Mouse (Mus musculus) heart, embryonic 12.5 days (tissue): ENCODE data around the gene Itgb2. TPM values are rescaled to one million over a fixed set of nuclear protein-coding genes. Genes with fewer than 3 reads are reported as not detected.
A peak's percentile ranks its signal among the peaks of the same experiment; 100 is the strongest.

Source experiments
- ATAC-seq: fragments of 200-750 bp; cut with Nextera tagmentation; 2 replicates; pipeline ENCODE4 v1.8.0; 2017; ENCODE audit warnings: moderate TSS enrichment, moderate library complexity; ENCODE audit not compliant: insufficient number of reproducible peaks, low FRiP score
- H3K27ac ChIP-seq: fragments of 300-500 bp; sonication (generic); 2 replicates; pipeline ENCODE4 v1.5.1; 2016; ENCODE audit warnings: mild to moderate bottlenecking, moderate library complexity; ENCODE audit not compliant: poor library complexity, severe bottlenecking
- H3K27me3 ChIP-seq: fragments of 300-500 bp; sonication (generic); replicated peaks from 2 replicates; pipeline ENCODE4 v1.6.1; 2016; ENCODE audit warnings: mild to moderate bottlenecking, moderate library complexity
- H3K36me3 ChIP-seq: fragments of 300-500 bp; sonication (generic); 2 replicates; pipeline ENCODE4 v1.6.1; 2016; ENCODE audit warnings: mild to moderate bottlenecking, moderate library complexity
- H3K4me1 ChIP-seq: fragments of 300-500 bp; sonication (generic); replicated peaks from 2 replicates; pipeline ENCODE4 v1.6.1; 2016; ENCODE audit warnings: mild to moderate bottlenecking
- H3K4me2 ChIP-seq: fragments of 300-500 bp; sonication (generic); 2 replicates; pipeline ENCODE4 v1.6.1; 2016; ENCODE audit warnings: mild to moderate bottlenecking, moderate library complexity
- H3K4me3 ChIP-seq: fragments of 300-500 bp; sonication (generic); 2 replicates; pipeline ENCODE4 v1.5.1; 2016; ENCODE audit warnings: mild to moderate bottlenecking
- H3K9ac ChIP-seq: fragments of 300-500 bp; sonication (generic); 2 replicates; pipeline ENCODE4 v1.6.1; 2016; ENCODE audit warnings: mild to moderate bottlenecking, moderate library complexity
- H3K9me3 ChIP-seq: fragments of 300-500 bp; sonication (generic); replicated peaks from 2 replicates; pipeline ENCODE4 v1.6.1; 2016; ENCODE audit warnings: mild to moderate bottlenecking, moderate library complexity
- WGBS: fragments of 180-500 bp; shearing (Covaris S2); methylation state at CpG from one replicate; pipeline ENCODE4 v1.1.7; 2016; 5-methylcytosine and 5-hydroxymethylcytosine counted together
- polyA plus RNA-seq: library from polyadenylated mRNA; unstranded; fragments of >200 nt; fragmentation: Nextera tagmentation; extraction: Ambion mirVana; gene quantifications from 2 replicates; pipeline ENCODE4 v1.2.1, GENCODE M21; 2016

The Itgb2 gene
- polyA plus RNA-seq, 1 experiment from 2014 or later = 2.5 TPM

DNA sequence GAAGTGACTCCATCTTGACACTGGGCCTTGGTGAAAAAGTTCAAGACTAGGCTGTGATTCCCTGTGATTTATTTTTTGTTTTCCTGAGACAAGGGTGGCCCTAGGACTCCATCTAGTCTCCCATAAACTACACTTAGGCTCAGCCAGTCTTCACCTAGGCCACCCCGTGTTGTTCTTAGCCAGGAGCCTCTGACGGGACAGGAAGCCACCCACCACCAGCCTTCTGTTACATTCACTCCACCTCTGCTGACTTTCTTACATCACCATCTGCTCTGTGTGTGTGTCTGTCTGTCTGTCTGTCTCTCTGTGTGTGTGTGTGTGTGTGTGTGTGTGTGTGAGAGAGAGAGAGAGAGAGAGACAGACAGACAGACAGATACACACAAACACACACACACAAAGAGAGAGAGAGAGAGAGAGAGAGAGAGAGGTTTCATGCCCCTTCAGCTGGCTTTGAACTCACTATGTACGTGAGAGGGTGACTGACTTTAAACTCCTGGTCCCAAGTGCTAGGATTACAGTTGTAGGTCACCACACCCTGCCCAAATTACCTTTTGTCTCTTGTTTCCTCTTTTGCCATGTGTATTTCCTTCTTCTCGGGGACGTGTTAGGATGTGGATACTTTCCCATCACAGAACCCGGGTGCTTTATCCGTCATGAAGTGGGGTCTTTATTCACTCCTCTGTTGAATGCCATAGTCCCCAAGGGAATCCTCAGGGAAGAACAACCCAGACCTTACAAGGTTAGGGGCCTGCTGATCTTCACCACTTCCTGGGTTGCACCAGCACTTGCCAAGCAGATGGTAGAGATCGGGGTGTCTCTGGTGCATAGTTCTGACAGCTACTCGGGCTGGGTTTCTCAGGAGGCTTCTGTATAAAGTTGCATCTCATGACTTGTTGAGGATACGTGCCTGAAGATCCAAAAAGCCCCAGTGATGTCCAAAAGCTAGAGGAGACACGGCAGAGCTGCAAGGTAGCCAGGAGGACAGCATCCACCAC, 7.5 kb downstream of the Itgb2 start:
- WGBS = 79% methylated on average over 11 of the region's 11 CpGs
- no peak overlapping the region for H3K9ac ChIP-seq

DNA sequence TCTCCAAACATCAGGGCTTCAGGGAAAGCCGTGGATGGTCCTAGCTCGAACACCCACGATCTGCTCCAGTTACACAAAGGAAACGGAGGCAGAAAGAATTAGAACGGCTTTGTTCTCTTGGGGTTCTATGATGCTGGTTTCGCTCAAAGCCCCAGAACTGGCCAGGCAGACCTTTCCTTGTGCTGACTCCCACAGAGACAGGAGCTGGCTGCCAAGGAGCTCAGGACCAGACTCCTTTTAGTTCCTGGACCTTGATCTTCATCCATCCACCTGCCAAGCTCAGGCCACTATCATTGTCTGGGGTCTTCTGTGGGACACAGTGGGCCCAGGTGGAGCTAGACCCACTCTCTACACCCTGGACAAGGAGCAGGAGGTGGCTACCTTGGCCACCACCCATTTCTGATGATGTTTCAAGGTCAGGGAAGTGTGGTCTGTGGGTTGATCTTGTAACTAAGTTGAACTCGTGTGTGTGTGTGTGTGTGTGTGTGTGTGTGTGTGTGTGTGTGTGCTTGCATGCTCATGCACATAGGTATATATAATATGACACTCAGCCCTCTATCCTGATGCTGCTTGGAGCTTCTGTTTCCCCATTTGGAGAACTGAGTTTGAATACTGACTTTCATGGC, 9.4 kb downstream of the Itgb2 start:
- Histone ChIP-seq H3K36me3 (no peaks in the 10 kb centered on the region), H3K27me3 (no peaks in the 10 kb centered on the region), H3K9me3 (no peaks in the 10 kb centered on the region), H3K4me2 (no peak overlapping the region), H3K27ac (no peak overlapping the region), H3K4me1 (peaks cover 13% of the 10 kb centered on the region), H3K9ac (no peak overlapping the region), H3K4me3 (no peak overlapping the region)
- no peak for ATAC-seq
- WGBS = 53% methylated on average over 7 of the region's 7 CpGs

More for the DNA sequence above, 7.5 kb downstream of the Itgb2 start:
- no peaks in the 10 kb centered on the region for H3K9me3 ChIP-seq
- no peaks in the 10 kb centered on the region for H3K36me3 ChIP-seq
- no peak overlapping the region for H3K27ac ChIP-seq
- H3K4me3 ChIP-seq = no peak overlapping the region
- H3K4me1 ChIP-seq = peaks cover 13% of the 10 kb centered on the region
- H3K27me3 ChIP-seq = no peaks in the 10 kb centered on the region
- ATAC-seq = no peak
- no peak overlapping the region for H3K4me2 ChIP-seq

DNA sequence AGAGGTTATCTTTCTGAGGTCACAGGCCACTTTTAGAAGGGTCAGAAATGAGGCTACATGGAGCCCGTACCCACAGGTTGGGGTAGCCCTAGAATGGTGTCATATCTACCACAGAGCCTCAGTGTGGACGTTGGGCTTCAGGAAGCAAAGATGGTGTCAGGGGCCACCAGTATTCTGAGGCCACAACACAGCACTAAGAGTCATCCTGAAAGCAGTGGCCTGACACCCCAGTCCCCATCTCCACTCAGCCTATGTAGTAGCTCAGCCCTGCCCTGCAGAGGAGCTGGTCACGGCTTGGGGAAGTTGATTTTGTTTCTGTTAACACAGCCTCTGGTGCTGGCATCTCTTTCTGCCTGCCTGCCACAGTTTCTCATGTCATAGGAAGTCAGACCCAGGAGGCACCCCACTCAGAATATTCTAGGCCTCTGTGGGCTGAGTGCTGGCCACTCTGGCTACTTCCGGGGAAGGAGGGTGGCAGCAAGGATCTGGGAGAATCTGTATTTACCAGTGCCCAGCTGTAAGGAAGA, 10.6 kb downstream of the Itgb2 start:
- no peaks in the 10 kb centered on the region for H3K9me3 ChIP-seq
- H3K9ac ChIP-seq = no peak overlapping the region
- no peak for ATAC-seq
- no peaks in the 10 kb centered on the region for H3K27me3 ChIP-seq
- 82% methylated on average over 4 of the region's 4 CpGs for WGBS
- no peak overlapping the region for H3K4me2 ChIP-seq
- no peak overlapping the region for H3K27ac ChIP-seq
- H3K36me3 ChIP-seq = no peaks in the 10 kb centered on the region
- peaks cover 13% of the 10 kb centered on the region for H3K4me1 ChIP-seq
- no peak overlapping the region for H3K4me3 ChIP-seq

DNA sequence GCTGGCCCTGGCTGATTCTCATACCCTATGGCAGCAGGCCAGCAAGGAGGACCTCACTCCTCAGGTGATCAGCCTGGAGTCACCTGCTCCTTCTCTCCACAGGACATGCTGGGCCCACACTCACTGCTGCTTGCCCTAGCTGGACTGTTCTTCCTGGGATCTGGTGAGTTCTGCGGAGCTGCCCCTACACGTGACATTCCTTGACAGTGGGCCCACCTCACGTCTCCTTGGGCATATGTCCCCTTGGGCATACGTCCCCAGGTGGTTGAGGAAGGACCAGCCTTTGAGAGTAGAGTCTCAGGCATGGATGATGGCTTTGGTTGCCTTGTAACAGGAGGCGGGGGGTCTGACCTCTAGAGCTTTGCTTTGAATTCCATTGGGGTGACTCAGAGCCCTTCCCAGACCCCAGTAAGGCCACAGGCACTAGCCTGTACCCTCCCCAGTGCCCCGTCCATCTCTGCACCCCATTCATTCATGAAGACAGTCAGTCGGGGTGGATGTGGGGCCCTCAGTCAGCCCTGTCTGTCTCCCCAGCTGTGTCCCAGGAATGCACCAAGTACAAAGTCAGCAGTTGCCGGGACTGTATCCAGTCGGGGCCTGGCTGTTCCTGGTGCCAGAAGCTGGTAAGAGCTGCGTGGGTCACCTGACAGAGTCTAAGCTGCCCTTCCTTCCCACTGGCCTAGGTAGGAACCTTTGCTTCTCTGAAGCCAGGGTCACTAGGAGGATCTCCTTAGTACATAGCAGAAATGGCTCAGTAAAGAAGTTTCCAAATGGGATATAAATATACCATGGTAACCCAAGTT, 12.0 kb downstream of the Itgb2 start:
- no peaks in the 10 kb centered on the region for H3K27me3 ChIP-seq
- H3K27ac ChIP-seq = no peak overlapping the region
- no peaks in the 10 kb centered on the region for H3K9me3 ChIP-seq
- H3K4me3 ChIP-seq = no peak overlapping the region
- WGBS = 69% methylated on average over 10 of the region's 10 CpGs
- ATAC-seq = no peak
- no peak overlapping the region for H3K4me2 ChIP-seq
- H3K4me1 ChIP-seq = peaks cover 13% of the 10 kb centered on the region
- no peak overlapping the region for H3K9ac ChIP-seq
- H3K36me3 ChIP-seq = no peaks in the 10 kb centered on the region

DNA sequence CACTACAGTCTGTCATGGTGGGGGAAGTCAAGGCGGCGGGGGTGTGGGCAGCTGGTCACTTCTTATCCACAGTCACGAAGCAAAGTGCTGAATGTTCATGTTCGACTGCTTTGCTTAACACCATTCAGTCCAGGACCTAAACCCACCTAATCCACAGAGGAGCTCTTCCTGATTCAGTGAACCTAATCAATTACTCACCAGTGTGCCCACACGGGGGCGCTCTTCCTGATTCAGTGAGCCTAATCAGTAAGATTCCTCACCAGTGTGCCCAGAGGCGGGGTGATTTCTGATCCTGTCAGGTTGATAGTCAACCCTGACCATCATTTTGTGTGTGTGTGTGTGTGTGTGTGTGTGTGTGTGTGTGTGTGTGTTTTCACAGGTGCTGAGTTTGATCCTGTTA, 13.2 kb downstream of the Itgb2 start:
- no peaks in the 10 kb centered on the region for H3K9me3 ChIP-seq
- no peaks in the 10 kb centered on the region for H3K36me3 ChIP-seq
- H3K9ac ChIP-seq = no peak overlapping the region
- ATAC-seq = no peak
- no peak overlapping the region for H3K27ac ChIP-seq
- 46% methylated on average over 7 of the region's 7 CpGs for WGBS
- no peaks in the 10 kb centered on the region for H3K27me3 ChIP-seq
- H3K4me2 ChIP-seq = no peak overlapping the region
- no peak overlapping the region for H3K4me3 ChIP-seq
- H3K4me1 ChIP-seq = peaks cover 13% of the 10 kb centered on the region

DNA sequence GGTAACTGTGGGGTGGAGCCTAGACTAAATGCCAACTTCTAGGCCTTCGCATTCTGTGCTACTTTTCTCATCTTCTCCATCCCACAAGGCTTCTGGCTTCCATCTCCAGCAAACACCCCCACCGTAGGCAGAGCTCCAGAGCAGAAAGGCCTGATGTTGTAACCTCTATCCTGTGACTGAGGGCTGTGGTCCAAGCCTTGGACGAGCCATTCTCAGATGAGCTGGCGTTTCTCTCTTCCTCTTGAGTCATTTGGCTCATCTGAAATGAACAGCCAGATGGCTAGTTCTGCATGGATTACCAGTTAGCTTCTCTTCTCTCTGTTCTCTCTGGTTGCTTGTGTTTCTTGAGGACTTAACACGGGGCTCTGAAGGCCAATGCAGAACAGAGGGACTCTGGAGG, 14.9 kb downstream of the Itgb2 start:
- Histone ChIP-seq H3K4me3 (no peak overlapping the region), H3K27ac (no peak overlapping the region), H3K4me2 (no peak overlapping the region), H3K4me1 (peaks cover 15% of the 10 kb centered on the region; the same call in 1 of the 2 replicates), H3K27me3 (no peaks in the 10 kb centered on the region), H3K9me3 (no peaks in the 10 kb centered on the region), H3K9ac (no peak overlapping the region), H3K36me3 (no peaks in the 10 kb centered on the region)
- 73% methylated on average over 5 of the region's 5 CpGs for WGBS
- no peak for ATAC-seq

DNA sequence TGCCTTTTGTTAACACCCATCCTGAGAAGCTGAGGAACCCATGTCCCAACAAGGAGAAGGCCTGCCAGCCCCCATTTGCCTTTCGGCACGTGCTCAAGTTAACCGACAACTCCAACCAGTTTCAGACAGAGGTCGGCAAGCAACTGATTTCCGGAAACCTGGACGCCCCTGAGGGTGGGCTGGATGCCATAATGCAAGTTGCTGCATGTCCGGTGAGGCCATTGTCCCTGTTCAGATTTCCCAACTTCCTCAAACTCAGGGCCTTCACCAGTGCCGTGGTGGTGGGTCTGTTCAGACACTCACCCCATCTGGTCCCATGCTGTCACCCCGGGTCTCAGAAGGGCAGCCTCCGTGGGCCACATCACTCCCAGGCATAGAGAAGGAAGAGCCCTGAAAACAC, 18.5 kb downstream of the Itgb2 start:
- Histone ChIP-seq H3K4me2 (no peak overlapping the region), H3K27me3 (no peaks in the 10 kb centered on the region), H3K4me3 (no peak overlapping the region), H3K36me3 (no peaks in the 10 kb centered on the region), H3K9me3 (no peaks in the 10 kb centered on the region), H3K9ac (0 out of 2 replicates have a peak overlapping the region, but pooled peaks have one; percentile 27), H3K4me1 (peaks cover 9% of the 10 kb centered on the region; the same call in 1 of the 2 replicates), H3K27ac (no peak overlapping the region)
- 75% methylated on average over 10 of the region's 10 CpGs for WGBS
- no peak; the same call in 1 of the 2 replicates for ATAC-seq

DNA sequence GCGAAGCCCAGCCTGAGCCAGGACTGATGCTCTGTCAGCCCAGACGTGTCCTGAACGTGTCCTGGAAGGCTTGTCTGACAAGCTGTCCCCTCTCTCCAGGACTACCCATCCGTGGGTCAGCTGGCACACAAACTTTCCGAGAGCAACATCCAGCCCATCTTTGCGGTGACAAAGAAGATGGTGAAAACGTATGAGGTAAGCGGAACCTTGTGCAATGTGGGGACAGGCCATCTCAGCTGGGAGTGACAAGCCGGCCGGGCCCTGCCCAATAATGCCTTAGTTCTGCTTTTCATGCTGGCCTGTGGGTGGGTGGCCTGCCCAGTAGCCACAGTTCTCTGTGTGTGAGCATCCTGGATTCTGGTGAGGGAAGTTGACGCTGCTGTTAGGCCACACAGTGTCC, 20.8 kb downstream of the Itgb2 start:
- Histone ChIP-seq H3K9ac (no peak overlapping the region), H3K4me3 (no peak overlapping the region), H3K9me3 (no peaks in the 10 kb centered on the region), H3K27ac (no peak overlapping the region), H3K27me3 (no peaks in the 10 kb centered on the region), H3K4me2 (no peak overlapping the region), H3K36me3 (no peaks in the 10 kb centered on the region), H3K4me1 (peaks cover 9% of the 10 kb centered on the region; the same call in 1 of the 2 replicates)
- no peak for ATAC-seq
- 64% methylated on average over 11 of the region's 11 CpGs for WGBS

DNA sequence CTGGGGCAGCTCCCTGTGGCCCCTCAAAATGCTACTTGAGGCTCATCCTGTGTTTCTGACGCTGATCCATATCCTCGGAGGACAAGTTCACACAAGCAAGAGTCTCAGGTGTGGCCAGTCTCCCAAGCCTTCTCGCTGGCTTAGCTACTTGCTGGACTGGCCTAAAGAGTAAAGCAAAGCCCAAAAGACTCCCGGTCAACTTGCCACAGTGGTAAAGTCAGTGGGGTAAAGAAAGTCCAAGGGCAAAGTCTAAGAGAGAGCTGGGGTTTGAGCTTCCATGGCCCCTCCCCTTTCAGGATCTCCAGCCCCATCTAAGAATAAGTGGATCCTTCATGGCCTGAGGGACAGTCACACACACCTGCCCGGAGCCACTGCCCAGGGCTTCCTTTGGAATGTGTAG, 22.1 kb downstream of the Itgb2 start:
- H3K4me2 ChIP-seq = no peak overlapping the region
- no peaks in the 10 kb centered on the region for H3K36me3 ChIP-seq
- 79% methylated on average over 5 of the region's 5 CpGs for WGBS
- H3K4me3 ChIP-seq = no peak overlapping the region
- ATAC-seq = no peak
- H3K9me3 ChIP-seq = no peaks in the 10 kb centered on the region
- no peaks in the 10 kb centered on the region; the same call in 1 of the 2 replicates for H3K27me3 ChIP-seq
- no peak overlapping the region for H3K9ac ChIP-seq
- no peak overlapping the region for H3K27ac ChIP-seq
- H3K4me1 ChIP-seq = peaks cover 9% of the 10 kb centered on the region; the same call in 1 of the 2 replicates

DNA sequence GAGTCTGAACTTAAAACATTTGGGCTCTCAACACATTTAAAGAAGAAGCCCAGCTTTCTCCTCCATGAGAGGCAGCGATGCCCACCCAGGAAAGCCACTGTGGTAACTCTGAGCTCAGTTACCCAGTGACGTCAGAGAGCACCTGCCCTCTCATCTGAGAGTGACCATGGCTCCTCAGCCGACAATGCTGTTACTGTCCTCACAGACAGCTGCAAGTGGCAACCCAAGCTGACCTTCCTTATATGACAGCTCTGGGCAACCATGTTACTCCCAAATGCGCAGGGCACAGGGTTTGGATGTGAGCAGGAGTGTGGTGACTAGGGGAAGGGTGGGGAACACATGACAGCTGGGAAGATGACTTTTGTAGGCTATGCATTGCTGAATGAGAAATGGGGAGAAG, 23.2 kb downstream of the Itgb2 start:
- H3K9me3 ChIP-seq = no peaks in the 10 kb centered on the region

More for the DNA sequence above, 23.2 kb downstream of the Itgb2 start:
- WGBS = 75% methylated on average over 4 of the region's 4 CpGs
- Histone ChIP-seq H3K9ac (no peak overlapping the region), H3K4me2 (no peak overlapping the region), H3K27ac (no peak overlapping the region), H3K36me3 (no peaks in the 10 kb centered on the region), H3K27me3 (no peaks in the 10 kb centered on the region; the same call in 1 of the 2 replicates), H3K4me3 (no peak overlapping the region), H3K4me1 (peaks cover 9% of the 10 kb centered on the region; the same call in 1 of the 2 replicates)
- ATAC-seq = no peak
